Comparison of ENCODE assay signal across 23 mouse cellular contexts in the genomic region with DNA sequence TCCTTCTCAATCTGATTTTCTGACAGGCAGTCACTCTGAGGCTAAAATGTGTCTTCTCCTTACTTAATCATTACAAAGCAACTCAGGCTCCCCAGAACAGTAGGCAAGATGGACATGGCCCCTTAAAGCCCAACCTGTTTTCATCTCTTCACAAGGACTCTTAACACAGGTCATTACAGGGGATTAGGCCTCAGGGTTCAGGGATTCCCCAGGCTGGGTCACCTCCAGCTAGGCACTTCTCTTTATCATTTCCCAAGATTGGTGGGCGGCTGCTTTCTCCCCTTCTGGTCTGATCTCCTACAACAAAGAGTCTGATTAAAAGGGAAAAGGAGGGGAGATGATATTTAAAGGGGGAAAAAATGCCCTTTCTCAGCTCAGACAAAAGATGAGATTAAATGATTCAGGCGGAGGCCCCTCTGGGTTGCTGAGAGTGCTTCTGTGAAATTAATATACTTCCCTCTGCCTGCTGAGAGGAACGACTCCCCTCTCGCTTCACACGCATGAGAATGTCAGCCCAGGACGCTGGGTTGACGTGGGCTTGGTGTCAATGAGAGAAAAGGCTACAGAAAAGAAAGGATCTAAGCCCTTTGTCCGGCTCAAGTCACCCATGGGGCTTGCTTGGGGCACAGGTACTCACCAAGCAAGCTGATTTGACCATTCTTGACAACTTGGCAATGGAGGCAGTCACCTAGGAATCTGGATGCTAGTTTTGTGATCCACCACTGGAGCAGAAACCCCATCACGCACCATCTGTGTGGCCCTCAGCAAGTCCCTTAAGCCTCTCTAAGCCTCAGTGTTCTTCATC.
A peak's percentile ranks its signal among the peaks of the same experiment; 100 is the strongest.
DNase-seq lines count a peak whose midpoint lies in the region; ATAC-seq and TF ChIP-seq lines count a peak whose summit lies in the region.
"Had no signal": no experiment of that assay in that cellular context is flagged by ENCODE, and none has a peak within 500 bp of the region (broad histone marks: within the 10 kb centered on the region; RNA-seq: fewer than 3 reads in every experiment).

No protein-coding gene starts in this region.

- no peak for TF ChIP-seq EP300 in lung, postnatal 0 days (IDR thresholded peaks at IDR 0.05)

- ATAC-seq in hindbrain, embryonic 12.5 days (ENCODE audit: low FRiP score), result no peak
- ATAC-seq in embryonic facial prominence, embryonic 14.5 days (ENCODE audit: low read depth), result peak; percentile 76
- ATAC-seq in midbrain, embryonic 15.5 days (replicated peaks), result peak; percentile 37; the same call in 1 of the 2 replicates
- no peak for ATAC-seq in lung, postnatal 0 days

- no peaks in the 10 kb centered on the region for H3K36me3 ChIP-seq in hindbrain, embryonic 10.5 days
- no peaks in the 10 kb centered on the region for H3K36me3 ChIP-seq in hindbrain, embryonic 12.5 days
- H3K36me3 ChIP-seq in embryonic facial prominence, embryonic 14.5 days (ENCODE audit: control insufficient read depth, insufficient read depth, low read length), result no peaks in the 10 kb centered on the region
- H3K36me3 ChIP-seq in midbrain, embryonic 15.5 days (replicated peaks), result no peaks in the 10 kb centered on the region
- no peaks in the 10 kb centered on the region for H3K36me3 ChIP-seq in lung, postnatal 0 days (ENCODE audit: insufficient read depth, low read length)
- H3K36me3 ChIP-seq: kidney, embryonic 15.5 days; limb, embryonic 12.5 days; liver, embryonic 12.5 days; neural tube, embryonic 12.5 days had no signal

- H3K27ac ChIP-seq in hindbrain, embryonic 10.5 days, result no peak overlapping the region; the same call in none of the 2 replicates
- no peak overlapping the region for H3K27ac ChIP-seq in hindbrain, embryonic 12.5 days
- H3K27ac ChIP-seq in embryonic facial prominence, embryonic 14.5 days (replicated peaks; ENCODE audit: low read depth, low read length), result no peak overlapping the region
- no peak overlapping the region for H3K27ac ChIP-seq in midbrain, embryonic 15.5 days
- no peak overlapping the region for H3K27ac ChIP-seq in lung, postnatal 0 days (ENCODE audit: low read length)
- H3K27ac ChIP-seq: heart, adult 2 months; kidney, embryonic 15.5 days; left cerebral cortex, adult 2 months; limb, embryonic 12.5 days; liver, embryonic 12.5 days; neural tube, embryonic 12.5 days had no signal

- no peak overlapping the region for H3K4me2 ChIP-seq in hindbrain, embryonic 12.5 days (replicated peaks)
- no peak overlapping the region for H3K4me2 ChIP-seq in embryonic facial prominence, embryonic 14.5 days (ENCODE audit: low read depth, low read length)
- H3K4me2 ChIP-seq in midbrain, embryonic 15.5 days, result no peak overlapping the region
- H3K4me2 ChIP-seq in lung, postnatal 0 days (replicated peaks; ENCODE audit: low read depth, low read length), result no peak overlapping the region
- H3K4me2 ChIP-seq: kidney, embryonic 15.5 days; limb, embryonic 12.5 days; liver, embryonic 12.5 days; neural tube, embryonic 12.5 days had no signal

- no peaks in the 10 kb centered on the region for H3K9me3 ChIP-seq in hindbrain, embryonic 10.5 days
- no peaks in the 10 kb centered on the region for H3K9me3 ChIP-seq in hindbrain, embryonic 12.5 days (replicated peaks)
- H3K9me3 ChIP-seq in embryonic facial prominence, embryonic 14.5 days (ENCODE audit: control insufficient read depth, low read length), result no peaks in the 10 kb centered on the region
- no peaks in the 10 kb centered on the region for H3K9me3 ChIP-seq in midbrain, embryonic 15.5 days
- H3K9me3 ChIP-seq in lung, postnatal 0 days (ENCODE audit: low read length), result no peaks in the 10 kb centered on the region
- H3K9me3 ChIP-seq: kidney, embryonic 15.5 days; limb, embryonic 12.5 days; liver, embryonic 12.5 days; neural tube, embryonic 12.5 days had no signal

- TF ChIP-seq CTCF in lung, postnatal 0 days (IDR thresholded peaks at IDR 0.05), result no peak

- peaks cover 20% of the 10 kb centered on the region for H3K4me1 ChIP-seq in hindbrain, embryonic 10.5 days (replicated peaks)
- H3K4me1 ChIP-seq in hindbrain, embryonic 12.5 days, result peaks cover 8% of the 10 kb centered on the region; the same call in 1 of the 2 replicates
- no peaks in the 10 kb centered on the region for H3K4me1 ChIP-seq in embryonic facial prominence, embryonic 14.5 days (ENCODE audit: control insufficient read depth, insufficient read depth, low read length)
- H3K4me1 ChIP-seq in midbrain, embryonic 15.5 days, result peaks cover 9% of the 10 kb centered on the region
- no peaks in the 10 kb centered on the region for H3K4me1 ChIP-seq in lung, postnatal 0 days (ENCODE audit: insufficient read depth, low read depth, low read length)
- H3K4me1 ChIP-seq: limb, embryonic 12.5 days had no signal

- peak; percentile 15 for DNase-seq in hindbrain, embryonic 10.5 days (ENCODE audit: low spot score)
- peak; percentile 19 for DNase-seq in embryo, embryonic 11 days
- DNase-seq in embryonic facial prominence, embryonic 14.5 days (ENCODE audit: low spot score), result peak; percentile 40
- DNase-seq in spleen, adult 18-20 months, result no peak
- no peak for DNase-seq in lung, postnatal 0 days (ENCODE audit: low spot score)
- no peak for DNase-seq in right cerebral cortex, adult 18-20 months
- DNase-seq: adrenal gland, adult 2 months; cerebellum, adult 8-10 months; gastrocnemius, postnatal 14 days; heart, adult 2 months; kidney, postnatal 4 days; layer of hippocampus, adult 9-11 months; lung, adult 2 months; lung, postnatal 4 days; thymus, postnatal 36 days had no signal

- WGBS in hindbrain, embryonic 10.5 days, result 22% methylated on average over 9 of the region's 9 CpGs
- 17% methylated on average over 9 of the region's 9 CpGs for WGBS in hindbrain, embryonic 12.5 days
- 43% methylated on average over 9 of the region's 9 CpGs for WGBS in embryonic facial prominence, embryonic 14.5 days
- WGBS in midbrain, embryonic 15.5 days, result 6% methylated on average over 9 of the region's 9 CpGs
- 69% methylated on average over 9 of the region's 9 CpGs for WGBS in lung, postnatal 0 days

- H3K4me3 ChIP-seq in hindbrain, embryonic 10.5 days, result no peak overlapping the region
- no peak overlapping the region for H3K4me3 ChIP-seq in hindbrain, embryonic 12.5 days
- H3K4me3 ChIP-seq in embryonic facial prominence, embryonic 14.5 days (ENCODE audit: low read depth, low read length), result no peak overlapping the region
- H3K4me3 ChIP-seq in midbrain, embryonic 15.5 days, result no peak overlapping the region
- no peak overlapping the region for H3K4me3 ChIP-seq in lung, postnatal 0 days (ENCODE audit: low read depth, low read length)
- H3K4me3 ChIP-seq: erythroblast, embryonic 14.5 days; heart, adult 2 months; kidney, embryonic 15.5 days; left cerebral cortex, adult 2 months; limb, embryonic 12.5 days; liver, embryonic 12.5 days; neural tube, embryonic 12.5 days had no signal

- H3K27me3 ChIP-seq in hindbrain, embryonic 10.5 days (ENCODE audit: insufficient read depth, poor library complexity, severe bottlenecking), result peaks cover 5% of the 10 kb centered on the region; the same call in 1 of the 2 replicates
- no peaks in the 10 kb centered on the region for H3K27me3 ChIP-seq in hindbrain, embryonic 12.5 days
- H3K27me3 ChIP-seq in embryonic facial prominence, embryonic 14.5 days (replicated peaks; ENCODE audit: control insufficient read depth, insufficient read depth, low read length), result no peaks in the 10 kb centered on the region
- H3K27me3 ChIP-seq in midbrain, embryonic 15.5 days (replicated peaks), result no peaks in the 10 kb centered on the region
- no peaks in the 10 kb centered on the region for H3K27me3 ChIP-seq in lung, postnatal 0 days (replicated peaks; ENCODE audit: insufficient read depth, low read length)
- H3K27me3 ChIP-seq: kidney, embryonic 15.5 days; limb, embryonic 12.5 days; liver, embryonic 12.5 days; neural tube, embryonic 12.5 days had no signal

- no peak overlapping the region for H3K9ac ChIP-seq in hindbrain, embryonic 12.5 days
- H3K9ac ChIP-seq in embryonic facial prominence, embryonic 14.5 days (ENCODE audit: low read depth, low read length), result no peak overlapping the region
- H3K9ac ChIP-seq in midbrain, embryonic 15.5 days, result no peak overlapping the region
- H3K9ac ChIP-seq in lung, postnatal 0 days (replicated peaks; ENCODE audit: low read depth), result no peak overlapping the region
- H3K9ac ChIP-seq: kidney, embryonic 15.5 days; limb, embryonic 12.5 days; liver, embryonic 12.5 days; neural tube, embryonic 12.5 days had no signal

Comparison
In these comparisons a context has a peak if more than half of its experiments do, and no peak if none do; other contexts are left out.
1. DNase-seq: peak in hindbrain, embryonic 10.5 days (single experiment), embryo, embryonic 11 days (single experiment) and embryonic facial prominence, embryonic 14.5 days (single experiment); none in spleen, adult 18-20 months (0 of 2), lung, postnatal 0 days (single experiment) and right cerebral cortex, adult 18-20 months (single experiment).
2. ATAC-seq: peak in embryonic facial prominence, embryonic 14.5 days (single experiment) and midbrain, embryonic 15.5 days (single experiment); none in hindbrain, embryonic 12.5 days (single experiment) and lung, postnatal 0 days (single experiment).